Mouse (Mus musculus): ENCODE data around the gene Rad51ap2. TPM values are rescaled to one million over a fixed set of nuclear protein-coding genes. Genes with fewer than 3 reads are reported as not detected.
A peak's percentile ranks its signal among the peaks of the same experiment; 100 is the strongest.

Rad51ap2 gene
- polyA plus RNA-seq, 1 experiment from 2014 or later: not detected

GRCm38 (mm10) chr12:11437907-11438447, 17.9 kb upstream of the Rad51ap2 start:
- no peak for ATAC-seq (ENCODE audit: insufficient read depth)

GRCm38 (mm10) chr12:11454146-11454545, 1.7 kb upstream of the Rad51ap2 start:
- WGBS (ENCODE audit: insufficient replicate concordance): 51% methylated on average over 5 of the region's 5 CpGs
- no peaks in the 10 kb centered on the region for H3K36me3 ChIP-seq (replicated peaks)
- no peak overlapping the region for H3K4me2 ChIP-seq
- H3K27ac ChIP-seq (replicated peaks): no peak overlapping the region
- no peaks in the 10 kb centered on the region for H3K9me3 ChIP-seq (replicated peaks)
- H3K9ac ChIP-seq: no peak overlapping the region
- H3K4me3 ChIP-seq (replicated peaks): no peak overlapping the region
- H3K4me1 ChIP-seq (replicated peaks): peaks cover 6% of the 10 kb centered on the region; the same call in 1 of the 2 replicates
- H3K27me3 ChIP-seq: peaks cover 17% of the 10 kb centered on the region
- no peak for ATAC-seq (ENCODE audit: insufficient read depth)

More at GRCm38 (mm10) chr12:11437907-11438447, 17.9 kb upstream of the Rad51ap2 start:
- H3K4me1 ChIP-seq (replicated peaks): no peaks in the 10 kb centered on the region
- peaks cover 32% of the 10 kb centered on the region for H3K27me3 ChIP-seq
- H3K4me2 ChIP-seq: no peak overlapping the region
- H3K27ac ChIP-seq (replicated peaks): no peak overlapping the region
- WGBS (ENCODE audit: insufficient replicate concordance): 36% methylated on average over 23 of the region's 23 CpGs
- no peaks in the 10 kb centered on the region for H3K36me3 ChIP-seq (replicated peaks)
- no peak overlapping the region for H3K4me3 ChIP-seq (replicated peaks)
- no peaks in the 10 kb centered on the region for H3K9me3 ChIP-seq (replicated peaks)
- no peak overlapping the region for H3K9ac ChIP-seq

- H3K27me3 ChIP-seq: peaks cover 17% of the 10 kb centered on the region
- ATAC-seq (ENCODE audit: insufficient read depth): no peak
- H3K27ac ChIP-seq (replicated peaks): no peak overlapping the region
- peak overlapping the region; percentile 39 for H3K4me3 ChIP-seq (replicated peaks)
- no peak overlapping the region for H3K9ac ChIP-seq
- no peaks in the 10 kb centered on the region for H3K36me3 ChIP-seq (replicated peaks)
- H3K4me1 ChIP-seq (replicated peaks): peaks cover 6% of the 10 kb centered on the region; the same call in 1 of the 2 replicates
- 4% methylated on average over 11 of the region's 11 CpGs for WGBS (ENCODE audit: insufficient replicate concordance)
- no peaks in the 10 kb centered on the region for H3K9me3 ChIP-seq (replicated peaks)
- H3K4me2 ChIP-seq: peak overlapping the region; percentile 70
Measured at GRCm38 (mm10) chr12:11456213-11456612, 334 bp downstream of the Rad51ap2 start.

- no peak overlapping the region for H3K9ac ChIP-seq
- H3K4me1 ChIP-seq (replicated peaks): peaks cover 6% of the 10 kb centered on the region; the same call in 1 of the 2 replicates
- no peak for ATAC-seq (ENCODE audit: insufficient read depth)
- no peak overlapping the region for H3K4me2 ChIP-seq
- WGBS (ENCODE audit: insufficient replicate concordance): 64% methylated on average over 4 of the region's 4 CpGs
- no peak overlapping the region for H3K4me3 ChIP-seq (replicated peaks)
- H3K9me3 ChIP-seq (replicated peaks): no peaks in the 10 kb centered on the region
- H3K27me3 ChIP-seq: peaks cover 17% of the 10 kb centered on the region
- H3K36me3 ChIP-seq (replicated peaks): no peaks in the 10 kb centered on the region
- no peak overlapping the region for H3K27ac ChIP-seq (replicated peaks)
Measured at GRCm38 (mm10) chr12:11456632-11457031, 753 bp downstream of the Rad51ap2 start.

Other genes with a start within 250 kb of the Rad51ap2 start
- gene Msgn1, start 247.1 kb upstream of the Rad51ap2 start, polyA plus RNA-seq (2015; fragmentation: Nextera tagmentation; extraction: Ambion mirVana): not detected in 2 replicates
- gene Gen1, start 190.3 kb upstream of the Rad51ap2 start, polyA plus RNA-seq (2015; fragmentation: Nextera tagmentation; extraction: Ambion mirVana): 8.7 and 9.4 TPM in 2 replicates
- 55.8 and 71.4 TPM in 2 replicates for gene Smc6, start 190.2 kb upstream of the Rad51ap2 start, polyA plus RNA-seq (2015; fragmentation: Nextera tagmentation; extraction: Ambion mirVana)
- gene Vsnl1, start 19.5 kb upstream of the Rad51ap2 start, polyA plus RNA-seq (2015; fragmentation: Nextera tagmentation; extraction: Ambion mirVana): 0.07 TPM in 1 of 2 replicates, not detected in the other